Mouse (Mus musculus): ENCODE measurements around the gene Pgm2. TPM values are rescaled to one million over a fixed set of nuclear protein-coding genes. Genes with fewer than 3 reads are reported as not detected.

Gene Pgm2
- polyA plus RNA-seq, 1 experiment = 10.7 TPM

GRCm38 (mm10) chr5:64125783-64126182, 33.0 kb downstream of the Pgm2 start:
- Histone ChIP-seq H3K4me1 (ENCODE audit: control insufficient read depth, insufficient read depth, low read length) (no peaks in the 10 kb centered on the region), H3K4me3 (ENCODE audit: insufficient read depth, low read length) (no peak overlapping the region), H3K27ac (ENCODE audit: insufficient read depth, low read length) (no peak overlapping the region)
- TF ChIP-seq CTCF (IDR thresholded peaks at IDR 0.05; ENCODE audit: extremely low read depth, insufficient read depth, low read length) (no peak), POLR2A (IDR thresholded peaks at IDR 0.05; ENCODE audit: extremely low read depth, insufficient read depth, low read length) (no peak)

DNA sequence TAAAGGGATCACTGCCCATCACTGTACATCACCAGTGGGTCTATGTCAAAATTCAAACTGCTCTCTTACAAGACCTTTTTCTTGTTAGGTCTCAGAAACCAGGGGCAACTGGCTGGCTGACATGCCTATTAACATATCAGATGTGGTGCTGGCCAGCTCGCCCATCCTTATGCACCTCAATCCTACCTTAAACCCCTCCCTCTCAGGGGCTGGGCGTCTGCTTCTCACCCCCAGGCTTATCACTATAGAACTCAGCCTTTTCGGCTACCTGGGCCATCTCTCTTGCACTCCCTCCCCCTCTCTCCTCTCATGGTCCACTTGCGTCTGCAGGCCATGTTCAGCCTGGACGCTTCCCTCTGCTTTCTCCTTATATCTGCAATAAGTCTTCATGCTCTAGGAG, 38.8 kb downstream of the Pgm2 start:
- no peak overlapping the region for H3K27ac ChIP-seq (ENCODE audit: insufficient read depth, low read length)
- no peaks in the 10 kb centered on the region for H3K4me1 ChIP-seq (ENCODE audit: control insufficient read depth, insufficient read depth, low read length)
- no peak overlapping the region for H3K4me3 ChIP-seq (ENCODE audit: insufficient read depth, low read length)
- no peak for TF ChIP-seq CTCF (IDR thresholded peaks at IDR 0.05; ENCODE audit: extremely low read depth, insufficient read depth, low read length)
- TF ChIP-seq POLR2A (IDR thresholded peaks at IDR 0.05; ENCODE audit: extremely low read depth, insufficient read depth, low read length) = no peak

DNA sequence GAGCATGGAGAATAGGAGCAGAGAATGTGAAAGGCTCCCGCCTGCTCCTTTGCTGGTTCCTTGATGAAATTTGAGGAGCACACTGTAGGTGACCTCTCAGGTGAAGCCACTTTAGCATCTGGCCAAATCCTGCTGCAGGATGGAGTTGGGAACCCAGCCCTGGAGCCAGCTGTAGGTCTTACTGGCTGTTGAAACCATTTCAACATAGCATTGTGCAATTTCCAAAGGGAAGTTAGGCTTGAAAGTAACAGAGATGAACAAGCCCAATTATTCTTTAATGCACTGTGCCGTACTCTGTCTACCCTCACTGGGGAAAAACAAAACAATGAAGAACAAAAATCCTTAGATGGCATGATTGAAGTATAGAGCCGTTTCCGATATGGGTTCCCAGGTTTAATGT, 41.2 kb downstream of the Pgm2 start:
- Histone ChIP-seq H3K27ac (ENCODE audit: insufficient read depth, low read length) (no peak overlapping the region), H3K4me1 (ENCODE audit: control insufficient read depth, insufficient read depth, low read length) (no peaks in the 10 kb centered on the region), H3K4me3 (ENCODE audit: insufficient read depth, low read length) (no peak overlapping the region)
- no peak for TF ChIP-seq CTCF (IDR thresholded peaks at IDR 0.05; ENCODE audit: extremely low read depth, insufficient read depth, low read length)
- no peak for TF ChIP-seq POLR2A (IDR thresholded peaks at IDR 0.05; ENCODE audit: extremely low read depth, insufficient read depth, low read length)

DNA sequence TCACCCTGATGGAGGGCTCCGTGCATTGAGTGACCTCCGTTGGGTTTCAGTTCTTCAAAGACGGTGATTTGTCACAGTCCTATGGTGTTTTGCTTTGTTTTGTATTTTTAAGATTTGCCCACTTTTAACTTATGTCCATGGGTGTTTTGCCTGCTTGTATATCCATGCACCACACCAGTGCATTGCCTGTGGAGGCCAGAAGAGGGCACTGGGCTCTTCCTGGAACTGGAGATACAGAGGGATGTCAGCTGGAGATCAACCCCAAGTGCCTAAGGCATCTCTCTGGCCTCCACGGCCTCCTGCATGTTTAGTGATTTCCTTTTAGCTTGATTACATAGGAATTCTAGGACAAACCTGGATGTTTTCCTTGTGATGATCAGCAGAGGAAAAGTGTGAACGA, 43.6 kb downstream of the Pgm2 start:
- H3K4me3 ChIP-seq (ENCODE audit: insufficient read depth, low read length) = no peak overlapping the region
- peak; percentile 40 for TF ChIP-seq CTCF (IDR thresholded peaks at IDR 0.05; ENCODE audit: extremely low read depth, insufficient read depth, low read length)
- TF ChIP-seq POLR2A (IDR thresholded peaks at IDR 0.05; ENCODE audit: extremely low read depth, insufficient read depth, low read length) = no peak
- no peaks in the 10 kb centered on the region for H3K4me1 ChIP-seq (ENCODE audit: control insufficient read depth, insufficient read depth, low read length)
- no peak overlapping the region for H3K27ac ChIP-seq (ENCODE audit: insufficient read depth, low read length)

- TF ChIP-seq POLR2A (IDR thresholded peaks at IDR 0.05; ENCODE audit: extremely low read depth, insufficient read depth, low read length) (no peak), CTCF (IDR thresholded peaks at IDR 0.05; ENCODE audit: extremely low read depth, insufficient read depth, low read length) (no peak)
- no peak overlapping the region for H3K27ac ChIP-seq (ENCODE audit: insufficient read depth, low read length)
- no peaks in the 10 kb centered on the region for H3K4me1 ChIP-seq (ENCODE audit: control insufficient read depth, insufficient read depth, low read length)
- no peak overlapping the region for H3K4me3 ChIP-seq (ENCODE audit: insufficient read depth, low read length)
These were observed 47.5 kb downstream of the Pgm2 start for GRCm38 (mm10) chr5:64140202-64140601.

GRCm38 (mm10) chr5:64144315-64144714, 51.6 kb downstream of the Pgm2 start:
- no peak overlapping the region for H3K27ac ChIP-seq (ENCODE audit: insufficient read depth, low read length)
- H3K4me1 ChIP-seq (ENCODE audit: control insufficient read depth, insufficient read depth, low read length) = no peaks in the 10 kb centered on the region
- no peak overlapping the region for H3K4me3 ChIP-seq (ENCODE audit: insufficient read depth, low read length)
- TF ChIP-seq CTCF (IDR thresholded peaks at IDR 0.05; ENCODE audit: extremely low read depth, insufficient read depth, low read length) = no peak
- no peak for TF ChIP-seq POLR2A (IDR thresholded peaks at IDR 0.05; ENCODE audit: extremely low read depth, insufficient read depth, low read length)

GRCm38 (mm10) chr5:64146384-64147005, 53.7 kb downstream of the Pgm2 start:
- no peak for TF ChIP-seq CTCF (IDR thresholded peaks at IDR 0.05; ENCODE audit: extremely low read depth, insufficient read depth, low read length)
- TF ChIP-seq POLR2A (IDR thresholded peaks at IDR 0.05; ENCODE audit: extremely low read depth, insufficient read depth, low read length) = no peak
- H3K27ac ChIP-seq (ENCODE audit: insufficient read depth, low read length) = no peak overlapping the region
- no peaks in the 10 kb centered on the region for H3K4me1 ChIP-seq (ENCODE audit: control insufficient read depth, insufficient read depth, low read length)
- H3K4me3 ChIP-seq (ENCODE audit: insufficient read depth, low read length) = no peak overlapping the region

DNA sequence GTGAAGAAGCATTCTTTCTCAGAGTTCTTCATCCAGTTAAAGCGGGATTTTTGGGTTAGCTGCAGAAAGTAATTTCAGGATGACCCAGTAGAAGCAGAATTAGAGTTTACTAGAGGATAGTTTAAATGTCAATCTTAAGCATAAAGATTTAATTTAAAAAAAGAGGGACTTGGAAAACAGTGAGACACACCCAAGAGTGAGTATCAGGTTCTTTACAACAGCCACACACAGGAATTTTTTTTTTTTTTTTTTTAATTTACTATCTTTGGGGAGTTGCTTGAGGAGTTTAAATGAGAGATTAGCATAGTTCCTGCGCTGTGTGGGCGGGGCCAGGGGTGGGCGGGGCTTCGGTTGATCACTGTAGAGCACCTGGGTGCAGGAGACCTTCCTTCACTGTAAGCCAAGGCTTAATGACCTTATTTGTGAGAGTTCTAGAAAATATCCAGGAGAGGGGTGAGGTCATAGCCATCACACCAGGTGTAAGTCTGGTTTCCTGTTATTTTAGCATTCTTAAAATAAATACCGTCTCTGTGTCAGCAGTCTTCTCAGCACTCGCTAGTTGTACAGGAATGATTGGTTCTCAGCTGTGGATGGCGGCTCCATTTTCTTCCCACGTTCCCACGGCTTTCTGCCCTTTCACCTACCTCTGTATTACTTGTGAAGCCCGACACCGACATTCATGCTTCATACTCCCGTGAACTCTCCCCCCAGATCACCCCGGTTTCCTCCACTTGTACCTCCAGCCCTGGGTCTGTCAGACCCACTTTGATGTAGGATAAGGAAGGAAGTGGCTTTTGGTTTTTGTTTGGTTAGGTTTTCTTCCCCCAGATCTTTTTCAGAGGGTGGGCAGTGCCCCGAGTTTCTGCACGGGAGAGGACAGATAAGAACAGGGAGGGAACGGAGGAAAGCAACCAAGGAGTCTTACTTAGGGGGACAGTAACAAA, 56.7 kb downstream of the Pgm2 start:
- H3K27ac ChIP-seq (ENCODE audit: insufficient read depth, low read length) = no peak overlapping the region
- H3K4me1 ChIP-seq (ENCODE audit: control insufficient read depth, insufficient read depth, low read length) = peaks cover 2% of the 10 kb centered on the region; the same call in 1 of the 2 replicates
- no peak overlapping the region for H3K4me3 ChIP-seq (ENCODE audit: insufficient read depth, low read length)
- TF ChIP-seq POLR2A (IDR thresholded peaks at IDR 0.05; ENCODE audit: extremely low read depth, insufficient read depth, low read length) = no peak
- TF ChIP-seq CTCF (IDR thresholded peaks at IDR 0.05; ENCODE audit: extremely low read depth, insufficient read depth, low read length) = no peak

- TF ChIP-seq POLR2A (IDR thresholded peaks at IDR 0.05; ENCODE audit: extremely low read depth, insufficient read depth, low read length) (no peak), CTCF (IDR thresholded peaks at IDR 0.05; ENCODE audit: extremely low read depth, insufficient read depth, low read length) (no peak)
- Histone ChIP-seq H3K4me1 (ENCODE audit: control insufficient read depth, insufficient read depth, low read length) (peaks cover 2% of the 10 kb centered on the region; the same call in 1 of the 2 replicates), H3K4me3 (ENCODE audit: insufficient read depth, low read length) (no peak overlapping the region), H3K27ac (ENCODE audit: insufficient read depth, low read length) (no peak overlapping the region)
These were observed 60.6 kb downstream of the Pgm2 start for GRCm38 (mm10) chr5:64153319-64153718.

Measured in cortical plate, adult 2 months (tissue).